Mouse (Mus musculus): ENCODE results near the gene Zic3.

Gene Zic3

GRCm38 (mm10) chrX:58022400-58022799, at the start of gene Zic3:
Gene Zic3, plus strand, starts transcription at chrX:58022700.
- DNase-seq (ENCODE audit: low spot score in 2 of 2): no peak

DNA sequence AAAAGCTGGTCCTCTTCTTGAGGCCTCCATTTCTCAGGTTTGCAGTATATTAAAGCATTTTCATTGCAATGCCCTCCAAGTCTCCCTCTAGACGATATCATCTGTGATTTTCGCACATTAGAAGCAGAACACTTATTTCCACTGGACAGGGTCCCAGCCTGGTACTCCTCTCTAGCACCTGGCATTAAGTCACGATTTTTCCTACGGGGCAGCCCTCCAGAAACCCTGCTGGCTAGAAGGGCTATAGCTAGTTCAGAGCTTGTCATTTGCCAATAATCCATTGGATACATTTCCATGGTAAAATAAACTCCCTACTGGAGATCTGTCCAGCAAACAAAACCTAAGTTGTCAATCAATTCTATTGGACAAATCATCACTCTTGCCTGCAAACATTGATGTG, 40.1 kb upstream of the Zic3 start:
- no peak for DNase-seq (ENCODE audit: low spot score in 2 of 2)

DNA sequence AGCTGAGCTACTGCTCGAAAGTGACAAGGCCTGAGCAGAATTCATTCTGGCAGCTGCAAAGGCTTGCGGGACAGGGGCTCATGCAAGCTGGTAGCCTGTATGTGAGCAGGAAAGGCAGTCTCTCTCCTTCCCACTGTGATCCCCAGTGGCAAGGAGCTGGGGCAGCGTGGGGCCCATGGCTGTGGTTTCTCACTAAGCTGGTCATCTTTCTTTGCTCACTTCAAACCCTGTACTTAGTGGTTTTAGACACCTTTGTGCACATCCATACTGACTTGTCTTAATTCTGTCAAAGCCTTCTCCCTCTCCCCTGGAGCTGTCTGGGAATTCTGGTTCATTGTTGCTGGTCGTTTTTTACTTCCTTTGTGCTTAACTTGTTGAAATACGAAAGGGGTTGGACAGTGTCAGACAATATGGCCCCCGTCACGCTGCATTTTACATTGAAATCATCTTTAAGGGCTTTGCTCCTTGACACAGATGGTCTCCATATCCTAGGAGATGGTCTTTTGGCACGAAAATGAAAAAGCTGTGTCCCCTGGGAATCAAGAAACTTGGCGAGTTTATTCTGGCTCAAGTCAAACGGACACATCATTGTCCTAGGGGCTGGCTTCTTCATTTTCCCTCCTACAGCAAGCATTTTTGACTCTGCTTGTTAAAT, 34.9 kb upstream of the Zic3 start:
- DNase-seq (ENCODE audit: low spot score in 2 of 2): no peak

DNA sequence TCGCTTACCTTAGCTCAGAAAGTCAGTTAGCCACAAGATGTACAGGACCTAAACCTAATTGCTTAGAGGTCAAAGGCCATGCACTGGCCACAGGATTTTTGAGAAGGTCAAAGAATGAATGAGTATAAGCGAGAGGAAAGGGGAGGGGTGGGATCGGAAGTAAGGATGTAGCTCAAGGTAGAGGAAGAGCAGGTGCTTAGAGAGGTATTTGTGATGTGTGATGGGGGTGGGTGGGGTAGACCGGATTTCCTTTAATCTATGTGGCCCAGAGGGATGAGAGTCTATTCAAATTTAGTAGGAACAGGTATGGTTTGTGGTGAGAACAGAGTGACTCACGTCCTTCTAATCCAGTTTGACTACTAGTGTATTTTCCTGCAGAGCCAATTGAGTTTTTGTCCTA, 9.1 kb upstream of the Zic3 start:
- no peak for DNase-seq (ENCODE audit: low spot score in 2 of 2)

DNA sequence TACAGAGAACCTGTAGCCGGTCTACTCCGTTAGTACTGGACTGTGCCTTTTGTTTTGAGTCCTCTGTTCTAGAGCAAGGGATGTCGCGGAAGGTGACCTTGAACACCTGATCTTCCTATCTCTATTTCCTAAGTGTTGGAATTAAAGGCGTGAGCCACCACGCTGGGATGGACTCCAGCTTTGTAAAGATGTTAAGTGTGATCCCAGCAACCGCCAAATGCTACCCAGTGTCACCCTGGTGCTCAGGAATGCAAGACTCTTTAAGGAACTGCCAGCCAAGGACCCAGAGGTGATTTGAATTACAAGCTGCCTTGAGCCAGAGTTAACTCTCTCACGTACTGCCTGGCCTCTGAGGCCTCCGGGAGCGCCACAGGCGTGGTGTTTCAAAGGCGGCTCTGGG, 8.4 kb upstream of the Zic3 start:
- no peak for DNase-seq (ENCODE audit: low spot score in 2 of 2)

GRCm38 (mm10) chrX:58014761-58015160, 7.7 kb upstream of the Zic3 start:
- DNase-seq (ENCODE audit: low spot score in 2 of 2): no peak

DNA sequence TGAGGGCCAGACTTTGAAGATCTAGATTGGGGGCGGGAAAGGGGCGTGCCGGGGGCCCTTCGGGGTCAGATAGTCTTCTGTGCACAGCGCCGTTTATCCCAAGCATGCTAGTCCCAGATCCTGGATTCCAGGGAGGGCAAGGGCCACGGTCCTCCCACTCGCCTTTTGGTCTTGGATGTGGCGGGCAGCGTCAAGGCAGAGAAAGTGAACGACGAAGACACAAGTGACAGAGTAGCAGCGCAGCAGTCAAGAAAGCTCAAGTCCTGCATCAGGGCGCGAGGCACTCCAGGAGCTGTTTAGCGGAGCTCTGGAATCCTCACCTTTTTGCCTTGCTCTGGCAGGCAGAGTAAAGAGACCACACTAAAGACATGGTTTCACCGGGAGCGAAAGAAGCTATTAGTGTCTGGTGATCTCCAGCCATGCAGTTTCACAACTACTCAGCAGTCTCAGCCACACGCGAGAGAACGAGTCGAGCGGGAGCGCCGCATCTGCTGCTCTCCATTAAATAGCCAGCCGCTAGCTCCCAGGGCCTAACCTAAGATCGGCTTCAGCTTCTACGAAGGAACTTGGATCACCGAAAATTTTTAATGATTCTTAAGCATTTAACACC, 7.1 kb upstream of the Zic3 start:
- DNase-seq (ENCODE audit: low spot score in 2 of 2): no peak

DNA sequence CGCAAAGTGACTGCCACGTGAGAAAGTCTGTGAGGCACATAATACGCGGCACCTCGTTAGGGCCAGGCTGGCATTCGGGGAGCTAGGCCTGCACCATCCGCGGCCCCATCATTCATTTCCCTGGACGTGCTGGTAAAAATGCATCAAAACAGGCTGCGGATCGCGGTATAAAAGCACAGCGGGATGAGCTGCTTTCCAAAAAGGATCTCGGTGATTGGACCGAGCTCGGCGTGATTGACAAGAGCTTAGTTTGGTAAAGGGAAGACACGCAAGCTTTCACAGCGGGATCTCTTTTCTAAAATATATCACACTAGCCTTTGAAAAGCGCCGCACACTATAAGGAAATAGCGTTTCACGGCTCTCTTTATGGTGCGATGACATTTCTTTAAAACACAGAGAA, 3.8 kb upstream of the Zic3 start:
- no peak for DNase-seq (ENCODE audit: low spot score in 2 of 2)

DNA sequence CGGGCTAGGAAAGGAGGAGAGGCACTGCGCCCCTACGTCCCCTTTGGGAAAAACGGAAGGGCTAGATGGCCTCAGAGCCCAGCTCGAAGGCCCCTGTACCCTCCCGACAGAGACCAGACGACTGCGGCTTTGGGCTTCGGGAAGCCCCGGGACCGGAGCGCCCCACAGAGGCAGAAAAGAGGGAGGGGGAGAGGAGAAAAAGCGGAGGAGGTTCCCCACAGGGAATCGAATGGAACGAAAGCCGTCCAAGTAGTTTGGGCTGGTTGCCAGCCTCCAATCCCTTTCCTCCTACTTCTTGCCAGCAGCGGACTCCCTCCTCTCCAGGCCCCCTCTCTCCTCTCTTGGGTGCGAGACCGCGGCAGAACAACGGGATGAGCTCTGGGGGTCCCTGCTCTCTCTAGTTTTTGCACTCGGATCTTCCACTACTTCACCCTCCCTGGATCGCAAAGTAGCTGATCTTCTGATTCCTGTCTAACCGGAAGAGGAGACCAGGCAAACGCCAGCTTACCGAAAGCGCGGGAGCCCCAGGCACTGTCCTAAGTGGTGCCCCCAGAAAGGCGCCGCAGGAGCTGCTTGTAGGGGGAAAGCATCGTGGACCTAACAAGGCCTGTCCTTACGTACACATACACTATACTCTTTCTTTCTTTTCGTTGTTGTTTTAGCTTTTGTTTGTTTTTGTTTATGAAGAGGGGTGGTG, 3.1 kb upstream of the Zic3 start:
- no peak for DNase-seq (ENCODE audit: low spot score in 2 of 2)

DNA sequence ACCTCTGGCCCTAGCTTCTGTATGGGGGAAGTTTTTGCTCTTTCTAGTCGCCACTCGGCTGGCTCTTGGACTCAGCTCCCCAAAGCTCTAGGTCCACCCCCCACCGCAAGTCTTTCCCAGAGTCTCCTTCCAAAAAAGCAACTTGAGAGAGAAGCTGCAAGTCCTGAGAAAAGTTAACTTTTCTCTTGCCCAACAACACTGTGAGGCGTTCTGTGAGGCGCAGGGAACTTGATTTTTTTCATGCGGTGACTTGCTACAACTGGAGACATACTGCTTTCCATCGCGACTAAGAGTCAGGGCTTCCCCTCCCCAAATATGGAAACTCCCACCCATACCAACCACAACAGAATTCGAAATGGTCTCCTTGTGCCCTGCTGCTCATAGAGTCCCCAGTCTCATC, 5.1 kb downstream of the Zic3 start:
- no peak for DNase-seq (ENCODE audit: low spot score in 2 of 2)

DNA sequence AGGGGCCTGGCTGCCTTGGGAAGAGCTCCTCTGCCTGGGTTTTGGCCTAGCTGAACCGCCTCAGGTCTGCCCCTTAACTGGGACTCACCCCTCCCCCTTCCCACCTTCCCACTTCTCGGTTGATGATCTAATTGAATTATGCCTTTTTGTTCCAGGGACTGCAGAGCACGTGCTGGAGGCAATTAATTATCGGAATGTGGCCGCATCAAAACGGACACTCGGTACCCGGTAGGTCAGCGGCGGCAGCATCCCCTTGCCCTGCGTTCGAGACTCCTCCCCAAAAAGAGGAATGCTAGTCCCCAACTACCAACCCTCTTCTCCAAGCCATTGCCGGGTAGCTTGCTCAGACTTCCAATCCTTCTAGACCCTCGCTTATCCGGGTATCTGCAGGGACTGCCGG, 5.6 kb downstream of the Zic3 start:
- no peak for DNase-seq (ENCODE audit: low spot score in 2 of 2)

- no peak for DNase-seq (ENCODE audit: low spot score in 2 of 2)
These were observed 6.4 kb downstream of the Zic3 start for GRCm38 (mm10) chrX:58028858-58029257.

GRCm38 (mm10) chrX:58030100-58030834, 7.8 kb downstream of the Zic3 start:
- DNase-seq (ENCODE audit: low spot score in 2 of 2): no peak

DNA sequence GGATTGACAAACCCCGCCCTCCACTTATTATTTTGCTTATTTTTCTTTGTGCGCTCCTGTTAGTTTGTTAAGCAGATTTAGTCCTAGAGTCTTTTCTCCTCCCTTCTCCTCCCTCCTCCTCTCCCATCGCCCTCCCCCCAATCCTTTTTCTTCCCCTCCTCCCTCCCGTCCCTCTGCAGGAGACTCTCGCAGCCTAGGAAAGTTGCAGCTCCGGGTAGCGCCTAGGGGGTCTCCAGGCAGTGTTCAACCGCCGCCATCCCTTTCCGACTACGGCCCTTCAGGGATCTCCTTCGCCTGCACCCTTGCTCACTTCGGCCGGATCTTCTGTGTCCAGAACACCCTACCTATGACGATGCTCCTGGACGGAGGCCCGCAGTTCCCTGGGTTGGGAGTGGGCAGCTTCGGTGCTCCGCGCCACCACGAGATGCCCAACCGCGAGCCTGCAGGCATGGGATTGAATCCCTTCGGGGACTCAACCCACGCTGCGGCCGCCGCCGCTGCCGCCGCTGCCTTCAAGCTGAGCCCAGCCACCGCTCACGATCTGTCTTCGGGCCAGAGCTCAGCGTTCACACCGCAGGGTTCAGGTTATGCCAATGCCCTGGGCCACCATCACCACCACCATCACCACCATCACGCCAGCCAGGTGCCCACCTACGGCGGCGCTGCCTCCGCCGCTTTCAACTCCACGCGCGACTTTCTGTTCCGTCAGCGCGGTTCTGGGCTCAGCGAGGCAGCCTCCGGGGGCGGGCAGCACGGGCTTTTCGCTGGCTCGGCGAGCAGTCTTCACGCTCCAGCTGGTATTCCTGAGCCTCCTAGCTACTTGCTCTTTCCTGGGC, 8.6 kb downstream of the Zic3 start:
- DNase-seq (ENCODE audit: low spot score in 2 of 2): no peak

DNA sequence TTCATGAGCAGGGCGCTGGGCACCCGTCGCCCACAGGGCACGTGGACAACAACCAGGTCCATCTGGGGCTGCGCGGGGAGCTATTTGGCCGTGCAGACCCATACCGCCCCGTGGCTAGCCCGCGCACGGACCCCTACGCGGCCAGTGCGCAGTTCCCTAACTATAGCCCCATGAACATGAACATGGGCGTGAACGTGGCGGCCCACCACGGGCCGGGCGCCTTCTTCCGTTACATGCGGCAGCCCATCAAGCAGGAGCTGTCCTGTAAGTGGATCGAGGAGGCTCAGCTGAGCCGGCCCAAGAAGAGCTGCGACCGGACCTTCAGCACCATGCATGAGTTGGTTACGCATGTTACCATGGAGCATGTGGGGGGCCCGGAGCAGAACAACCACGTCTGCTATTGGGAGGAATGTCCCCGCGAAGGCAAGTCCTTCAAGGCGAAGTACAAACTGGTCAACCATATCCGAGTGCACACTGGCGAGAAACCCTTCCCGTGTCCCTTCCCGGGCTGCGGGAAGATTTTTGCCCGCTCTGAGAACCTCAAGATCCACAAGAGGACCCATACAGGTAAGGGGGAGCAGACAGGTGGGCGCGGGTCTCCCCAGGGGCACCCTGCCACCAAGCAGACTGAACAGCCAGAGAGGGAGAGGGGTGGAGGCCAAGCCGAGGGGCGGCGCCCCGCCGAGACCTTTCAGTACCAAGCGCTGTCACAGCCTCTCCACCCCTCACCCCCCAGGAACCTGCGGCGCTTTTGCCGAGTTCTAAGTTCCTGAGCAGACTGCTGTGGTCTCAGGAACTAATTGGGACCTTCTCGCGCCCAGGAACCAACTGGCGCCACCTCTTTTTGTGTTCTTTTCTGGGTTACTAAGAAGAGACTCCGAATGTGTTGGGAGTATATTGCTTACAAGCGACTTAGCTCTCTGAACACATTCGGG, 9.4 kb downstream of the Zic3 start:
- DNase-seq (ENCODE audit: low spot score in 2 of 2): no peak

- no peak for DNase-seq (ENCODE audit: low spot score in 2 of 2)
These were observed 10.1 kb downstream of the Zic3 start for GRCm38 (mm10) chrX:58032622-58033021.

DNA sequence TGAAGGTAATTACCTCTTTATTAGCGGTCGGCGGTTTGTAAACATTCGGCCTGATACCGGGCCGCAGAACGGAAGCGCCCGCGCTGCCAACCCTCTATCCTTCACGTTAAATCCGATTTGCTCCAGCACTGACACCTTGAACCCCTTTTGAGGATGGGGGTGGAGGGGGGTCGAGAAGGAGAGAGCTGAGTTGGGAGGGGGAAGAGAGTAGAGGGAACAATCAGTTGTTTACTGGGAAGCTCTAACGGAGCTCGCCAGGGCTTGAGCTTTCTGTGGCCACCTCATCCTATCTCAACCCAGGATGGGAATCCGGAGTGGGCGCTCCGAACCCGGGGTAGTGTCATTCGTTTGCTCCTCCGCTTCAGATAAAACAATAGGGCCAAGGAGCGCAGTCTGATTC, 11.0 kb downstream of the Zic3 start:
- DNase-seq (ENCODE audit: low spot score in 2 of 2): no peak

- no peak for DNase-seq (ENCODE audit: low spot score in 2 of 2)
These were observed 15.8 kb downstream of the Zic3 start for GRCm38 (mm10) chrX:58038061-58039007.

- no peak for DNase-seq (ENCODE audit: low spot score in 2 of 2)
These were observed 17.2 kb downstream of the Zic3 start for GRCm38 (mm10) chrX:58039703-58040102.

Measured in right cerebral cortex, adult 2 months (tissue).